In the genomic region with DNA sequence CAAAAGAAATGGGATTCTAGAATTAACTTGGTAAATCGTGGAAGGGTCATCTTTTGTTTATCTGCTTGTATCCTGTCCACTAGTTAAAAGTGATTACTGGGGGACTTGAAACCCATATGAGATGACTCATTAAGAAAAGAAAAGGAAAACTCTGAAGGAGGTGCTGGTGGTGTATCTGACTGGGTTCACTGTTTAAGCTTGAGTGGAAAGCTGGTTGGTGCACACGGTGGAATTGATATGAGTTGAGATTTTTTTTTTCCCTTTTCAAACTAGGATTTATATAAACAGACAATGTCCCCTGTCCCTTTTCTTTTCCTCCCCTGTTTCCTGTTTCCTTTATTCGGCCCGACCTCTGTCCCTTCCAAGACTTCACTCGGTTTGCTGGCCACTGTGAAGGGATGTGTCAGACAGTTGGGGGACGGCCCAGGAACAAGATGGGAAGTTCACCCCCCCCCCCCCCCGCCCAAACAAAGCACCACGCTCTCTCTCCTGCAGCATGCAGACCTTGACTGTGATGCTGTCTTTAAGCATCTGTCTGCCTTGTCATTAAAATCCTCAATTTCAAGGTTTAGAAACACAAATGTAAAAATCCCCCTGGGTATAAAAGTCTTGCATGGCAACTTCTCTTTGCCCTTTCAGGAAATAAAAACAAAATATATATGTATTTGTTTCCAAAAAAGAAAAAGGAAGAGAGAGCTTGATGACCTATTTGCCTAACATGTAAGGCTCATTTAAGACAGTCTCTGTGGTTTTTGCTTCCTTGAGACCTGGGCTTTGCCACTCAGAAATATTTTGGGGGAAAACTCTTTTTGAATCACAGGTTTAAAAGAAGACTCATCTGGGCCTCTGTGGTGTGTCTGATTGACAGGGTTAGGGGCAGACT, we compare ENCODE assay signal across 9 mouse cellular contexts.
DNase-seq lines count a peak whose midpoint lies in the region; ATAC-seq lines count a peak whose summit lies in the region.
"Had no signal": no experiment of that assay in that cellular context is flagged by ENCODE, and none has a peak within 500 bp of the region (broad histone marks: within the 10 kb centered on the region; RNA-seq: fewer than 3 reads in every experiment).

No protein-coding gene starts in this region.

- no peak for ATAC-seq in heart, embryonic 13.5 days (ENCODE audit: extremely low read depth, insufficient number of reproducible peaks, low FRiP score, low TSS enrichment)
- no peak for ATAC-seq in limb, embryonic 13.5 days (ENCODE audit: low FRiP score, low read depth)

- peak; percentile 65 for DNase-seq in adrenal gland, adult 2 months
- DNase-seq in adrenal gland, postnatal 4 days (ENCODE audit: low spot score in 2 of 2) = no peak
- peak; percentile 25 for DNase-seq in 416B (ENCODE audit: low read depth)
- DNase-seq in urinary bladder, postnatal 10 days (ENCODE audit: low spot score) = no peak
- no peak for DNase-seq in cerebellum, postnatal 25 days
- no peak for DNase-seq in natural killer cell, adult 2 months (ENCODE audit: low spot score in 2 of 2)

- WGBS in heart, embryonic 13.5 days = 13% methylated on average over 8 of the region's 8 CpGs
- WGBS in limb, embryonic 13.5 days = 15% methylated on average over 8 of the region's 8 CpGs

- no peaks in the 10 kb centered on the region for H3K9me3 ChIP-seq in heart, embryonic 13.5 days
- no peaks in the 10 kb centered on the region for H3K9me3 ChIP-seq in limb, embryonic 13.5 days

- H3K4me1 ChIP-seq in heart, embryonic 13.5 days = peaks cover 91% of the 10 kb centered on the region
- H3K4me1 ChIP-seq in limb, embryonic 13.5 days = peaks cover 94% of the 10 kb centered on the region

- H3K36me3 ChIP-seq in heart, embryonic 13.5 days = no peaks in the 10 kb centered on the region
- H3K36me3 ChIP-seq in limb, embryonic 13.5 days = no peaks in the 10 kb centered on the region

- H3K9ac ChIP-seq in heart, embryonic 13.5 days = peak overlapping the region; percentile 96
- peak overlapping the region; percentile 98 for H3K9ac ChIP-seq in limb, embryonic 13.5 days

- H3K4me3 ChIP-seq in heart, embryonic 13.5 days = no peak overlapping the region
- H3K4me3 ChIP-seq in limb, embryonic 13.5 days = no peak overlapping the region; the same call in 1 of the 2 replicates
- H3K4me3 ChIP-seq: layer of hippocampus, adult 2 months had no signal

- no peaks in the 10 kb centered on the region for H3K27me3 ChIP-seq in heart, embryonic 13.5 days (replicated peaks)
- no peaks in the 10 kb centered on the region for H3K27me3 ChIP-seq in limb, embryonic 13.5 days

- H3K4me2 ChIP-seq in heart, embryonic 13.5 days = peak overlapping the region; percentile 96
- peak overlapping the region; percentile 97 for H3K4me2 ChIP-seq in limb, embryonic 13.5 days (replicated peaks)

- H3K27ac ChIP-seq in heart, embryonic 13.5 days (replicated peaks) = peak overlapping the region; percentile 91
- peak overlapping the region; percentile 98 for H3K27ac ChIP-seq in limb, embryonic 13.5 days
- H3K27ac ChIP-seq: layer of hippocampus, adult 2 months had no signal

Comparison
In these comparisons a context has a peak if more than half of its experiments do, and no peak if none do; other contexts are left out.
1. DNase-seq: peak in adrenal gland, adult 2 months (single experiment) and 416B (single experiment); none in adrenal gland, postnatal 4 days (0 of 2), urinary bladder, postnatal 10 days (single experiment), cerebellum, postnatal 25 days (0 of 2) and natural killer cell, adult 2 months (0 of 2).